Comparison of ENCODE assay signal across 8 mouse cellular contexts in the genomic region with DNA sequence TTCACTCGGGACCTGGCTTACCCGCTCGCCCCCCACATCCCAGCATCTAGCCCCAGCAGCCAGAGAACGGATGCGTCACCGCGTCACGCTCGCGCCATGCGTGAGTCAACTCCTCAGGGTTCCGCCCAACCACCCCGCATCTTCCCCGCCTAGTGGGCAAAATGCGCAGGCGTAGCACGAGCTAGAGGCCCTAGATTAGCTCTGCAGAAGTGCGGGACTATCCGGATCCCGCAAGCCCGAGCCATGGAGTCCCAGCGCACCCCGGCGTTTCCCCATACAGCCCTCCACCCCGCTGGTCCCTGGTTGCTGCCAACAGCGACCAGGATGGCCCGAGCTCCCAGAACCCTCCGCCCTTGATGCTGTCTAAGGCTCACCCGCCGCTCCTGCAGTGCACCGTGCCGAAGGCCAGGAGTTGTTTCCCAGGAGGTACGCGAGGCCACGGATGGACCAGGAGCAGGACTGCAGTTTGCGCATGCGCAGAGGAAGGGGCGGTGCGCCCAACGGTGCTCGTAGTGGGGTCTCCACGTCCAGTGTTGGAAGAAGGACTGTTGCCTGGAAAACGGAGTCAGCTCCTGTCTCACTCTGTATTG. TPM values are rescaled to one million over a fixed set of nuclear protein-coding genes. Genes with fewer than 3 reads are reported as not detected.
DNase-seq lines count a peak whose midpoint lies in the region; ATAC-seq and TF ChIP-seq lines count a peak whose summit lies in the region.

A gene (minus strand): TSS at position 487 of the 590 bp plus-strand sequence.

- peak within 1 kb of the TSS; percentile 96 for H3K27ac ChIP-seq in forebrain, embryonic 13.5 days
- peak within 1 kb of the TSS; percentile 72 for H3K27ac ChIP-seq in liver, embryonic 16.5 days (ENCODE audit: low read length)
- H3K27ac ChIP-seq in neural tube, embryonic 12.5 days: peak within 1 kb of the TSS; percentile 96
- H3K27ac ChIP-seq in stomach, postnatal 0 days (replicated peaks): peak within 1 kb of the TSS; percentile 93

- peak within 1 kb of the TSS; percentile 60 for H3K4me3 ChIP-seq in forebrain, embryonic 13.5 days
- peak within 1 kb of the TSS; percentile 72 for H3K4me3 ChIP-seq in liver, embryonic 16.5 days (ENCODE audit: low read depth, low read length)
- peak within 1 kb of the TSS; percentile 63 for H3K4me3 ChIP-seq in neural tube, embryonic 12.5 days
- peak within 1 kb of the TSS; percentile 72 for H3K4me3 ChIP-seq in stomach, postnatal 0 days (ENCODE audit: low read depth, low read length)

- H3K4me2 ChIP-seq in forebrain, embryonic 13.5 days: peak within 1 kb of the TSS; percentile 65
- H3K4me2 ChIP-seq in liver, embryonic 16.5 days (ENCODE audit: low read depth, low read length): peak within 1 kb of the TSS; percentile 85
- peak within 1 kb of the TSS; percentile 67 for H3K4me2 ChIP-seq in neural tube, embryonic 12.5 days (replicated peaks)
- peak within 1 kb of the TSS; percentile 84 for H3K4me2 ChIP-seq in stomach, postnatal 0 days (replicated peaks; ENCODE audit: low read depth)

- no peaks in the 10 kb centered on the region for H3K9me3 ChIP-seq in forebrain, embryonic 13.5 days (replicated peaks)
- H3K9me3 ChIP-seq in liver, embryonic 16.5 days (replicated peaks; ENCODE audit: control insufficient read depth, low read length): no peaks in the 10 kb centered on the region
- H3K9me3 ChIP-seq in neural tube, embryonic 12.5 days: no peaks in the 10 kb centered on the region
- no peaks in the 10 kb centered on the region for H3K9me3 ChIP-seq in stomach, postnatal 0 days (ENCODE audit: control insufficient read depth, low read length)

- H3K9ac ChIP-seq in forebrain, embryonic 13.5 days: peak within 1 kb of the TSS; percentile 77
- H3K9ac ChIP-seq in liver, embryonic 16.5 days (ENCODE audit: low read depth, low read length): peak within 1 kb of the TSS; percentile 66
- H3K9ac ChIP-seq in neural tube, embryonic 12.5 days: peak within 1 kb of the TSS; percentile 82
- H3K9ac ChIP-seq in stomach, postnatal 0 days (ENCODE audit: low read length): peak within 1 kb of the TSS; percentile 88

- peak; percentile 97 for ATAC-seq in cerebellum, adult (ENCODE audit: insufficient number of reproducible peaks, low FRiP score, low TSS enrichment)
- peak; percentile 98 for ATAC-seq in forebrain, embryonic 13.5 days
- ATAC-seq in liver, embryonic 16.5 days (ENCODE audit: low read depth): peak; percentile 80
- peak; percentile 97 for ATAC-seq in neural tube, embryonic 12.5 days (ENCODE audit: low FRiP score, low read depth)
- peak; percentile 97 for ATAC-seq in stomach, postnatal 0 days (ENCODE audit: low FRiP score, low TSS enrichment)

- peak; percentile 85 for DNase-seq in ES-CJ7 (ENCODE audit: low read depth, low spot score)
- DNase-seq in heart, postnatal 10 days: peak; percentile 90 to 91
- DNase-seq in kidney, postnatal 4 days: peak; percentile 93 to 95
- DNase-seq in stomach, postnatal 0 days (ENCODE audit: low spot score): peak; percentile 82

- peaks cover 18% of the 10 kb centered on the region for H3K4me1 ChIP-seq in forebrain, embryonic 13.5 days
- no peaks in the 10 kb centered on the region; the same call in none of the 2 replicates for H3K4me1 ChIP-seq in liver, embryonic 16.5 days (ENCODE audit: control insufficient read depth, low read depth, low read length)
- peaks cover 5% of the 10 kb centered on the region for H3K4me1 ChIP-seq in neural tube, embryonic 12.5 days
- no peaks in the 10 kb centered on the region for H3K4me1 ChIP-seq in stomach, postnatal 0 days (replicated peaks; ENCODE audit: control insufficient read depth, insufficient read depth)

- intact Hi-C loops in heart, postnatal 10 days (cut with DNase I): no loop called here

- H3K27me3 ChIP-seq in forebrain, embryonic 13.5 days: peaks cover 5% of the 10 kb centered on the region
- no peaks in the 10 kb centered on the region for H3K27me3 ChIP-seq in liver, embryonic 16.5 days (ENCODE audit: control insufficient read depth, insufficient read depth, low read depth, low read length)
- H3K27me3 ChIP-seq in neural tube, embryonic 12.5 days (replicated peaks): no peaks in the 10 kb centered on the region
- no peaks in the 10 kb centered on the region for H3K27me3 ChIP-seq in stomach, postnatal 0 days (ENCODE audit: control insufficient read depth, insufficient read depth, low read length)

- under 1% methylated on average over 43 of the region's 43 CpGs for WGBS in forebrain, embryonic 13.5 days
- under 1% methylated on average over 43 of the region's 43 CpGs for WGBS in liver, embryonic 16.5 days (ENCODE audit: insufficient replicate concordance)
- WGBS in neural tube, embryonic 12.5 days: under 1% methylated on average over 43 of the region's 43 CpGs
- under 1% methylated on average over 43 of the region's 43 CpGs for WGBS in stomach, postnatal 0 days

- no peak for TF ChIP-seq EP300 in stomach, postnatal 0 days (optimal IDR thresholded peaks at IDR 0.05)

- TF ChIP-seq CTCF in stomach, postnatal 0 days (IDR thresholded peaks at IDR 0.05; ENCODE audit: low read depth): peak; percentile 75

- H3K36me3 ChIP-seq in forebrain, embryonic 13.5 days (ENCODE audit: poor library complexity, severe bottlenecking): peaks cover 5% of the 10 kb centered on the region; the same call in 1 of the 2 replicates
- H3K36me3 ChIP-seq in liver, embryonic 16.5 days (ENCODE audit: control insufficient read depth, insufficient read depth): no peaks in the 10 kb centered on the region
- H3K36me3 ChIP-seq in neural tube, embryonic 12.5 days: peaks cover 7% of the 10 kb centered on the region; the same call in 1 of the 2 replicates
- H3K36me3 ChIP-seq in stomach, postnatal 0 days (ENCODE audit: control insufficient read depth, insufficient read depth, low read length): no peaks in the 10 kb centered on the region

RNA-seq across cellular contexts. Expression of the gene that starts here (rescaled TPM):
- 10.2 and 10.4 TPM in 2 replicates for polyA plus RNA-seq in forebrain, embryonic 13.5 days (2015; fragmentation: Nextera tagmentation; extraction: Ambion mirVana)
- total RNA-seq in heart, postnatal 10 days (2021): 1 to 10 TPM; 2.0 to 2.2 TPM
- 0.84 and 1.0 TPM in 2 replicates for polyA plus RNA-seq in liver, embryonic 16.5 days (2015; fragmentation: Nextera tagmentation; extraction: Ambion mirVana)
- polyA plus RNA-seq in neural tube, embryonic 12.5 days (2016; fragmentation: Nextera tagmentation; extraction: Ambion mirVana): 13.0 and 15.1 TPM in 2 replicates
- polyA plus RNA-seq in stomach, postnatal 0 days (2015; fragmentation: Nextera tagmentation; extraction: Ambion mirVana): 2.1 and 2.4 TPM in 2 replicates

Comparison
In these comparisons a context has a peak if more than half of its experiments do, and no peak if none do; other contexts are left out.
1. Peak in every context shown above with its lines: DNase-seq, ATAC-seq, H3K4me3 ChIP-seq and H3K27ac ChIP-seq.